Mouse (Mus musculus): Measurements from ENCODE around the gene Polr3g.
"Not testable (repeated sequence)": the region's sequence is repeated elsewhere in the genome, so short reads cannot be mapped to it uniquely, and the experiment has no call there.

The Polr3g gene

DNA sequence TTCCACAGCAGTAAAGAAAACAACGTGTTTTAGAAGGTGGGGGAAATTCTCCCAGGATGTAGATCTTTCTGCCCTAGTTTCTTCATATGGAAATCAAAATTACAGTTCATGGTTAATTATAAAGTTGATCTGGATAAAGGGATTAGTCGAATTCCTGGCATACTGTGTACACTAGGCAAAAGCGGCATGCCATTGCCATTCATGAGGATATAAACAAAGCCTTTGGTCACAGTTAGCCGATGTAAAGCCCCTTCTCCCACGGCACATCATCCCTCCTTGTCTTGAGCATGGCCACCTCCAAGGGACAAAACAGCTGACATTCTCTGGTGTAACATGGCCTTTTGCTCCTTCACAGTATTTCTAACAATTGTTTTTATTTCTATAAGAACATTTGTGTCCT is 80.2 kb downstream of the Polr3g start:
- H3K27me3 ChIP-seq (ENCODE audit: control insufficient read depth, insufficient read depth, low read length, poor library complexity, severe bottlenecking) = no peaks in the 10 kb centered on the region
- H3K36me3 ChIP-seq (ENCODE audit: control insufficient read depth, insufficient read depth, low read length, poor library complexity, severe bottlenecking) = no peaks in the 10 kb centered on the region
- DNase-seq (ENCODE audit: low read depth, low spot score) = no peak

DNA sequence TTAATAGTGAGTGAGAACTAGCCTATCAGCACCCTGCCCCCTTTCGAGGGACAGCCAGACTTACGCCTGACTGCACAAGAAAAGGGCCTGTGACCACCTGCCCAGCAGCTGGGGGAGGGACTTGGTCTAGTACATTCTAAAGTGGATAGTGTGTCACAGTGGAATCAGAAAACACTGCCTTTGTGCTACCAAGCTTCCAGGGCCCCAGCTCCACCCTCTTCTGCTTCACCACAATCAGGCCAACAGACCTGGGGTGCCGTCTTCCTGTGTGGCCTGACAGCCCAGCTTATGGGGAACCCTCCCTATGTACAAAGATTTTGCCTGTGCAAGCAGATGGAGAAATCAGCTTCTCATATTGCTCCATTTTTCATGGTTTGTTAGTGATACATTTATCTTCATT is 81.4 kb downstream of the Polr3g start:
- no peak for DNase-seq (ENCODE audit: low read depth, low spot score)
- no peaks in the 10 kb centered on the region for H3K27me3 ChIP-seq (ENCODE audit: control insufficient read depth, insufficient read depth, low read length, poor library complexity, severe bottlenecking)
- H3K36me3 ChIP-seq (ENCODE audit: control insufficient read depth, insufficient read depth, low read length, poor library complexity, severe bottlenecking) = no peaks in the 10 kb centered on the region

GRCm38 (mm10) chr13:81628631-81629190 is 82.1 kb downstream of the Polr3g start:
- H3K36me3 ChIP-seq (ENCODE audit: control insufficient read depth, insufficient read depth, low read length, poor library complexity, severe bottlenecking) = no peaks in the 10 kb centered on the region
- DNase-seq (ENCODE audit: low read depth, low spot score) = no peak
- H3K27me3 ChIP-seq (ENCODE audit: control insufficient read depth, insufficient read depth, low read length, poor library complexity, severe bottlenecking) = no peaks in the 10 kb centered on the region

DNA sequence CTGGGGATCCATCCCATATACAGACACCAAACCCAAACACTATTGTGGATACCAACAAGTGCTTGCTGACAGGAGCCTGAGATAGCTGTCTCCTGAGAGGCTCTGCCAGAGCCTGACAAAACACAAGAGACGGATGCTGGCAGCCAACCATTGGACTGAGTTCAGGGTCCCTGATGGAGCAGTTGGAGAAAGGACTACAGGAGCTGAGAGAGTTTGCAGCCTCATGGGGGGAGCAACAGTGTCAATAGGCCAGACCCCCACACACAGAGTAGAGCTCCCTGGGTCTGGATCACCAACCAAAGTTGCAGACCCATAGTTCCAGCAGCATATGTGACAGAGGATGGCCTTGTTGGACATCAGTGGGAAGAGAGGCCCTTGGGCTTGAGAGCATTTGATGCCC is 83.0 kb downstream of the Polr3g start:
- not testable (repeated sequence) for DNase-seq (ENCODE audit: low read depth, low spot score); H3K27me3 ChIP-seq (ENCODE audit: control insufficient read depth, insufficient read depth, low read length, poor library complexity, severe bottlenecking); H3K36me3 ChIP-seq (ENCODE audit: control insufficient read depth, insufficient read depth, low read length, poor library complexity, severe bottlenecking)

Measured in splenic B cell, adult 2 months (primary cell).